Mouse (Mus musculus): ENCODE results near the gene Fhit. TPM values are rescaled to one million over a fixed set of nuclear protein-coding genes. Genes with fewer than 3 reads are reported as not detected.

Gene Fhit
- polyA plus RNA-seq, 1 experiment from 2014 or later, result 8.6 TPM

- 43% methylated on average over 2 of the region's 2 CpGs for WGBS
- ATAC-seq (replicated peaks), result no peak
- Histone ChIP-seq H3K4me3 (no peak overlapping the region), H3K9me3 (no peaks in the 10 kb centered on the region), H3K36me3 (replicated peaks) (no peaks in the 10 kb centered on the region), H3K4me2 (no peak overlapping the region), H3K27me3 (replicated peaks) (no peaks in the 10 kb centered on the region), H3K9ac (no peak overlapping the region), H3K27ac (no peak overlapping the region), H3K4me1 (no peaks in the 10 kb centered on the region)
These were observed 502.5 kb downstream of the Fhit start for GRCm38 (mm10) chr14:10659326-10659725.

DNA sequence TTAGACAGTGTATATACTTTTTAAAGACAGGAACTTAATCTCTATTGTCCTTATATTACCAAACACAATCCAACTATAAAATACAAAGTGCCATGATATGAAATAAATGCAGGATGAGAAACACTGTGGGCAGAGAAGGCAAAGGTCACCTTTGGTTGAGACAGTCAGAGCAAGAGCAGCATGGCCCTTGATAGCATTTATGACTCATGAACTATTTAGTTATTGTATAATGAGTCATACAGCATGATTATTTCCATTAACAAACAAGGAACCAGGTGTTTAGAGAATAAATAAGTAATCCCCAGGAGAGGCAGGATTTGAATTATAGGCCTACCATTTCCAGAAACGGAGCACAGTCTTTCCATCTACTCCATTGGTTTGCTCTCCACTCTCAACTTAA is 503.6 kb downstream of the Fhit start:
- ATAC-seq (replicated peaks), result no peak
- Histone ChIP-seq H3K27me3 (replicated peaks) (no peaks in the 10 kb centered on the region), H3K4me3 (no peak overlapping the region), H3K4me2 (no peak overlapping the region), H3K9me3 (no peaks in the 10 kb centered on the region), H3K9ac (no peak overlapping the region), H3K4me1 (no peaks in the 10 kb centered on the region), H3K27ac (no peak overlapping the region), H3K36me3 (replicated peaks) (no peaks in the 10 kb centered on the region)
- WGBS, result 89% methylated on average over 1 of the region's 1 CpGs

GRCm38 (mm10) chr14:10657364-10657763 is 504.5 kb downstream of the Fhit start:
- no peak for ATAC-seq (replicated peaks)
- Histone ChIP-seq H3K27ac (no peak overlapping the region), H3K9me3 (no peaks in the 10 kb centered on the region), H3K4me3 (no peak overlapping the region), H3K4me1 (no peaks in the 10 kb centered on the region), H3K36me3 (replicated peaks) (no peaks in the 10 kb centered on the region), H3K4me2 (no peak overlapping the region), H3K9ac (no peak overlapping the region), H3K27me3 (replicated peaks) (no peaks in the 10 kb centered on the region)
- WGBS, result 79% methylated on average over 3 of the region's 3 CpGs

GRCm38 (mm10) chr14:10655842-10656241 is 506.0 kb downstream of the Fhit start:
- Histone ChIP-seq H3K9ac (no peak overlapping the region), H3K36me3 (replicated peaks) (no peaks in the 10 kb centered on the region), H3K4me2 (no peak overlapping the region), H3K9me3 (no peaks in the 10 kb centered on the region), H3K27ac (no peak overlapping the region), H3K4me1 (no peaks in the 10 kb centered on the region), H3K27me3 (replicated peaks) (no peaks in the 10 kb centered on the region), H3K4me3 (no peak overlapping the region)
- WGBS, result 61% methylated on average over 3 of the region's 3 CpGs
- no peak for ATAC-seq (replicated peaks)

DNA sequence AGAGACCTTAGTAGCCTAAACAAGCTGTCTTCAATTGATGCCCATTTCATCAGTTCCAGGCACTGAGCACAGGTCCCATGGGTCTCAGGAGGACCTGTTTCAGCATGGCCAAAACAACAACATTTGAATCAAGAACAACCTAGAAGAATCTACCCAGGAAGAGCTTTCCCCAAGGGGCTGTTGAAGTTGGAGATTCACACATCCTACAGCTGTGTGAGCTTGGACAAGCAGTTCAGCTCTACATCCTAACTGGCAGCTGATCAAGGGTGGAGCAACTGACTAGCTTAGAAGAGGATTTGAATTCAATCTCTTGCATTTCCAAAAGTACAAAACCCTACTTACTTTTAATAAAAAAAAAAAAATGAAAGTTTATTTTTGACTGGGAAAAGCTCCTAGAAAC is 514.0 kb downstream of the Fhit start:
- ATAC-seq (replicated peaks), result no peak
- no peaks in the 10 kb centered on the region for H3K4me1 ChIP-seq
- no peak overlapping the region for H3K9ac ChIP-seq
- no peaks in the 10 kb centered on the region for H3K27me3 ChIP-seq (replicated peaks)
- H3K4me3 ChIP-seq, result no peak overlapping the region
- no peak overlapping the region for H3K4me2 ChIP-seq
- H3K27ac ChIP-seq, result no peak overlapping the region
- no peaks in the 10 kb centered on the region for H3K9me3 ChIP-seq
- H3K36me3 ChIP-seq (replicated peaks), result no peaks in the 10 kb centered on the region

DNA sequence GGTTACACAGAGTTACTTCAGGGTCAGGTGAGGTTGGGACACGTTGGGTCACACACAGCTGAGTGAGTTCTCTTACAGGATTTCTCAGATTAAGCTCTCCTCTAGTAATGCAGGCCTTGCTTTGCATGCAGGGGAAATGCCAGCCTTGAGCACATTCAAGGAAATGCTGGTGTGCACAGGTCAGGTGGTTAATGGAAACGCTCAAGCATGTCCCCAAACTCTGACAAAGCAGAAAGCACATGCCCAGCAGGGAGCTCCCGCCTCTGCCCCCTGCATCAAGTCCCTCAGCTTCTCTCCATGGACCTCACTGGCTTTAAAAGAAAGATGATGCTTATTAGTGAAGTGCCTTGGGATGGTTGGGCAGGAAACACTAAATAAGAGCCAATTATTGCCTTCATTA is 530.1 kb downstream of the Fhit start:
- no peak for ATAC-seq (replicated peaks)
- Histone ChIP-seq H3K9ac (no peak overlapping the region), H3K9me3 (no peaks in the 10 kb centered on the region), H3K4me1 (no peaks in the 10 kb centered on the region), H3K27me3 (replicated peaks) (no peaks in the 10 kb centered on the region), H3K36me3 (replicated peaks) (no peaks in the 10 kb centered on the region), H3K4me2 (no peak overlapping the region), H3K27ac (no peak overlapping the region), H3K4me3 (no peak overlapping the region)
- WGBS, result 42% methylated on average over 3 of the region's 3 CpGs

DNA sequence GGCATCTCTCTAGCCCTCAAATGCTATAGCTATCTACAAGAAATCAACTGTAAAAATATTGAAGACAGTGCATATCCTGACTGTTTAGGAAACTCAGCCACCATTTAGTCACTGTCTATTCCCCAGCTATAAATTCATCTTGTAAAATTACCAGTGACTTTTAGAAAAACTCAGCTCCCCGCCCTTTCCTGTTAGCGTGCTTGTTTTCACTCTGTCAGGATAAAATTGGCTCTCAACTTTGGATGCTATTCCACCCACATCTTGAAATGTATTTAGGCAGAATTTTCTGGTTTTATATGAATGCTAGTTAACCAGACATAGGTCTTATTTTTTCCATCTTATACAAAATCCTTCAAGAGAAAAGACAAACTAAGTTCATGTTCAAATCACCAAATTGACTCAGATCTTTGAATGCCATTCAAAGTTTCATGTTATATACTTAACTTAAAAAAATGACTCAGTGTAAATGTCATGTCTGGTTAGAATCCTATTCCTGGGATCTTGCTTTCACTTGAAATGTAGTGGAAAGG is 530.9 kb downstream of the Fhit start:
- Histone ChIP-seq H3K9ac (no peak overlapping the region), H3K4me2 (no peak overlapping the region), H3K27me3 (replicated peaks) (no peaks in the 10 kb centered on the region), H3K27ac (no peak overlapping the region), H3K4me1 (no peaks in the 10 kb centered on the region), H3K4me3 (no peak overlapping the region), H3K36me3 (replicated peaks) (no peaks in the 10 kb centered on the region), H3K9me3 (no peaks in the 10 kb centered on the region)
- 92% methylated on average over 2 of the region's 2 CpGs for WGBS
- ATAC-seq (replicated peaks), result no peak

DNA sequence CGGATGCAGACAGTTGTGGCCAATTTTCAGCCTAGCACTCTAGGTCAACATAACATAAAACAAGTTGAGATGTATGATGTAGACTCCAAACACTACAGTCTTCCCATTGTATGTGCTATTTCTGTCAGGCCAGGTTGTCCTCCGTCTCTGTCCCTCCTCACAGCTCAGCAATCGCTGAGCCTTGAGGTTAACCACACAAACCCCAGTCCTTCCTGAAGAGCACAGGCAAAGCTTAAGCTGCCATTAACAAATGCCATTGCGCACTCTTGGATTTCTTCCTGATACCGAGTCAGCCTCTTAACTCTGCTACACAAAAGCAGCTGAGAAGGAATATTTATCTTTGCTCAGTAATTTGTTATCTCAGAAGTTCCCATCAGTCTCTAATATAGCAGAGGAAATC is 568.4 kb downstream of the Fhit start:
- H3K9ac ChIP-seq, result no peak overlapping the region
- no peak overlapping the region for H3K4me2 ChIP-seq
- 84% methylated on average over 5 of the region's 5 CpGs for WGBS
- H3K27ac ChIP-seq, result no peak overlapping the region
- H3K4me1 ChIP-seq, result no peaks in the 10 kb centered on the region
- H3K4me3 ChIP-seq, result no peak overlapping the region
- ATAC-seq (replicated peaks), result no peak
- no peaks in the 10 kb centered on the region for H3K36me3 ChIP-seq (replicated peaks)
- H3K9me3 ChIP-seq, result no peaks in the 10 kb centered on the region
- H3K27me3 ChIP-seq (replicated peaks), result no peaks in the 10 kb centered on the region

- Histone ChIP-seq H3K27me3 (replicated peaks) (no peaks in the 10 kb centered on the region), H3K9ac (no peak overlapping the region), H3K36me3 (replicated peaks) (no peaks in the 10 kb centered on the region), H3K4me1 (no peaks in the 10 kb centered on the region), H3K4me2 (no peak overlapping the region), H3K9me3 (no peaks in the 10 kb centered on the region), H3K4me3 (no peak overlapping the region), H3K27ac (no peak overlapping the region)
- WGBS, result 92% methylated on average over 3 of the region's 3 CpGs
- no peak for ATAC-seq (replicated peaks)
These were observed 592.8 kb downstream of the Fhit start for GRCm38 (mm10) chr14:10568937-10569552.

GRCm38 (mm10) chr14:10567771-10568170 is 594.1 kb downstream of the Fhit start:
- WGBS, result 91% methylated on average over 2 of the region's 2 CpGs
- no peak for ATAC-seq (replicated peaks)
- Histone ChIP-seq H3K9me3 (no peaks in the 10 kb centered on the region), H3K27ac (no peak overlapping the region), H3K27me3 (replicated peaks) (no peaks in the 10 kb centered on the region), H3K4me2 (no peak overlapping the region), H3K4me1 (no peaks in the 10 kb centered on the region), H3K4me3 (no peak overlapping the region), H3K36me3 (replicated peaks) (no peaks in the 10 kb centered on the region), H3K9ac (no peak overlapping the region)

DNA sequence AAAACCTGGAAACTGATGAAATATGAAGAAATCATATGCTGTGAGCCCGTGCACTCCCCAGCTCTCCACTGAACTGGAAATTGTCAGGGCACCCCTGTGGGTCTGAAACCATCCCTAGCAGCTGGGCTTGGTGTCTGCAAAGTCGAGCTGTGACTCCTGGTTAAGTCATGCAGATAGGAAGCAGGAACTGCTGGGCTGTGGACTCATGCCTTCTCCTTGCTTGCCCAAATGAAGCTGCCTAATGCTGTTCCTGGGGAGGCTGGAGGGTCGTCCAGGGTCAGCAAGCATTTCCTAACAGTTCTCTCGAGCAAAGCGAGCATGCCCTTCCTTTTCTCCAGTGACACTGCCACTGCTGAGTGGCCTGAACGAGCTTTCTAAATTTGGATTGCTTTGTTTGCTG is 607.1 kb downstream of the Fhit start:
- H3K9ac ChIP-seq, result no peak overlapping the region

DNA sequence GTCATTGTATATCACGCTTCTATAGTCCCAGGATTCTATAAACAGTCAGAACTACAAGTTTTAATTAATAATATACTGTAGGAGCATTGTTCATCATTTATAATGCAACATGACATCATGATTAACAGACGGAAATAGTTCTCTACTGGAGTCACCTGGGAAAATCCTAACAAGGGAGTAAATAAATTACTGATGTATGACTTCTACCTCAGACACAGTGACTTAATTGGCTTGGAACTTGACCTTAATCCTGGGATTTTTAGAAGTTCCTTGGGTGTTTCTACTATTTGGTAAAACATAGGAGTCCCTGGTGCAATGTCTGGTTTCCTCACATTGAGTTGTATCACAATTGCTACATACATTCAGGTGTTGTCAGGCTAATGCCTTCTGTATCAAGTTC is 613.2 kb downstream of the Fhit start:
- H3K4me3 ChIP-seq, result no peak overlapping the region
- H3K9me3 ChIP-seq, result no peaks in the 10 kb centered on the region
- no peak overlapping the region for H3K27ac ChIP-seq
- ATAC-seq (replicated peaks), result no peak
- H3K4me1 ChIP-seq, result no peaks in the 10 kb centered on the region
- H3K9ac ChIP-seq, result no peak overlapping the region
- no peaks in the 10 kb centered on the region for H3K36me3 ChIP-seq (replicated peaks)
- no peak overlapping the region for H3K4me2 ChIP-seq
- H3K27me3 ChIP-seq (replicated peaks), result no peaks in the 10 kb centered on the region
- WGBS, result 80% methylated on average over 2 of the region's 2 CpGs

More for the DNA sequence above, 607.1 kb downstream of the Fhit start:
- H3K4me1 ChIP-seq, result no peaks in the 10 kb centered on the region
- no peaks in the 10 kb centered on the region for H3K27me3 ChIP-seq (replicated peaks)
- ATAC-seq (replicated peaks), result no peak
- no peak overlapping the region for H3K27ac ChIP-seq
- no peak overlapping the region for H3K4me2 ChIP-seq
- WGBS, result 27% methylated on average over 6 of the region's 6 CpGs
- H3K9me3 ChIP-seq, result no peaks in the 10 kb centered on the region
- no peaks in the 10 kb centered on the region for H3K36me3 ChIP-seq (replicated peaks)
- no peak overlapping the region for H3K4me3 ChIP-seq

- H3K27me3 ChIP-seq (replicated peaks), result no peaks in the 10 kb centered on the region
- no peaks in the 10 kb centered on the region for H3K9me3 ChIP-seq
- no peak overlapping the region for H3K4me3 ChIP-seq
- no peak overlapping the region for H3K9ac ChIP-seq
- no peak for ATAC-seq (replicated peaks)
- 33% methylated on average over 3 of the region's 3 CpGs for WGBS
- H3K36me3 ChIP-seq (replicated peaks), result no peaks in the 10 kb centered on the region
- no peaks in the 10 kb centered on the region for H3K4me1 ChIP-seq
- H3K27ac ChIP-seq, result no peak overlapping the region
- no peak overlapping the region for H3K4me2 ChIP-seq
These were observed 615.9 kb downstream of the Fhit start for GRCm38 (mm10) chr14:10545916-10546315.

Measured in midbrain, embryonic 15.5 days (tissue).